Mouse (Mus musculus) forebrain, postnatal 0 days (tissue): ENCODE results near the gene Spaca4. TPM values are rescaled to one million over a fixed set of nuclear protein-coding genes. Genes with fewer than 3 reads are reported as not detected.

Experiments used
- ATAC-seq: fragments of 200-750 bp; cut with Nextera tagmentation; 2 replicates; pipeline ENCODE4 v1.8.0; 2017; ENCODE audit warnings: mild to moderate bottlenecking, moderate library complexity
- DNase-seq: peaks from one replicate; pipeline ENCODE4 v3.0.0-alpha.2; 2015
- H3K27ac ChIP-seq: fragments of 300-500 bp; sonication (generic); 2 replicates; pipeline ENCODE4 v1.5.1; 2014; ENCODE audit warnings: low read depth, mild to moderate bottlenecking, antibody characterized with exemption, low read length, moderate library complexity, mixed read lengths
- H3K27me3 ChIP-seq: fragments of 300-500 bp; sonication (generic); 2 replicates; pipeline ENCODE4 v1.6.1; 2014; ENCODE audit warnings: mild to moderate bottlenecking, low read length, mixed read lengths; ENCODE audit not compliant: insufficient read depth
- H3K36me3 ChIP-seq: fragments of 300-500 bp; sonication (generic); 2 replicates; pipeline ENCODE4 v1.6.1; 2014; ENCODE audit warnings: mild to moderate bottlenecking, moderate library complexity; ENCODE audit not compliant: insufficient read depth
- H3K4me1 ChIP-seq: fragments of 300-500 bp; sonication (generic); 2 replicates; pipeline ENCODE4 v1.6.1; 2014; ENCODE audit warnings: antibody characterized with exemption; ENCODE audit not compliant: insufficient read depth
- H3K4me2 ChIP-seq: fragments of 300-500 bp; sonication (generic); 2 replicates; pipeline ENCODE4 v1.6.1; 2014; ENCODE audit warnings: low read depth, mild to moderate bottlenecking, moderate library complexity
- H3K4me3 ChIP-seq: fragments of 300-500 bp; sonication (generic); 2 replicates; pipeline ENCODE4 v1.5.1; 2014; ENCODE audit warnings: low read depth, low read length, mixed read lengths
- H3K9ac ChIP-seq: fragments of 300-500 bp; sonication (generic); 2 replicates; pipeline ENCODE4 v1.6.1; 2014; ENCODE audit warnings: mild to moderate bottlenecking
- H3K9me3 ChIP-seq: fragments of 300-500 bp; sonication (generic); 2 replicates; pipeline ENCODE4 v1.6.1; 2016; ENCODE audit warnings: low read length
- CTCF ChIP-seq: sonication (generic); IDR thresholded peaks from 2 replicates; pipeline ENCODE4 v1.5.1; 2016; ENCODE audit warnings: antibody characterized with exemption, control low read depth, low read depth
- WGBS: fragments of 180-500 bp; shearing (Covaris S2); extraction: QIAGEN DNeasy Blood & Tissue Kit; methylation state at CpG from one replicate; pipeline ENCODE4 v1.1.7; 2014; 5-methylcytosine and 5-hydroxymethylcytosine counted together
- polyA plus RNA-seq: library from polyadenylated mRNA; unstranded; fragments of >200 nt; fragmentation: Nextera tagmentation; extraction: Ambion mirVana; gene quantifications from 2 replicates; pipeline ENCODE4 v1.2.1, GENCODE M21; 2015
- total RNA-seq: library from RNA; depleted of rRNA; stranded (reverse); fragments of >200 nt; gene quantifications from 2 replicates; pipeline ENCODE4 v1.2.3, GENCODE M21; 2014

Gene Spaca4
- total and polyA plus RNA-seq, 2 experiments from 2014 or later: not detected

GRCm38 (mm10) chr7:45744387-45744786 is 18.8 kb upstream of the Spaca4 start:
- no peak for TF ChIP-seq CTCF
- Histone ChIP-seq H3K27me3 (no peaks in the 10 kb centered on the region), H3K9me3 (no peaks in the 10 kb centered on the region), H3K27ac (no peak overlapping the region), H3K9ac (no peak overlapping the region), H3K4me3 (no peak overlapping the region), H3K4me1 (no peaks in the 10 kb centered on the region), H3K4me2 (no peak overlapping the region), H3K36me3 (no peaks in the 10 kb centered on the region)
- ATAC-seq (no peak), DNase-seq (peak; percentile 39)
- 35% methylated on average over 2 of the region's 2 CpGs for WGBS

- H3K9ac ChIP-seq: no peak overlapping the region
- WGBS: 25% methylated on average over 19 of the region's 19 CpGs
- 0 out of 2 replicates have a peak overlapping the region, but pooled peaks have one; percentile 14 for H3K4me3 ChIP-seq
- H3K36me3 ChIP-seq: no peaks in the 10 kb centered on the region
- peak overlapping the region; percentile 36 for H3K4me2 ChIP-seq
- peak; percentile 44 for ATAC-seq
- no peaks in the 10 kb centered on the region for H3K4me1 ChIP-seq
- peak; percentile 44 for DNase-seq
- no peaks in the 10 kb centered on the region for H3K9me3 ChIP-seq
- no peak overlapping the region for H3K27ac ChIP-seq
- TF ChIP-seq CTCF: peak; percentile 46
- no peaks in the 10 kb centered on the region for H3K27me3 ChIP-seq
Observed at GRCm38 (mm10) chr7:45742338-45742737, 16.7 kb upstream of the Spaca4 start.

- WGBS: 41% methylated on average over 11 of the region's 11 CpGs
- no peak overlapping the region for H3K9ac ChIP-seq
- peak; percentile 27 for DNase-seq
- no peaks in the 10 kb centered on the region for H3K4me1 ChIP-seq
- H3K27me3 ChIP-seq: no peaks in the 10 kb centered on the region
- H3K4me3 ChIP-seq: 0 out of 2 replicates have a peak overlapping the region, but pooled peaks have one; percentile 14
- no peaks in the 10 kb centered on the region for H3K9me3 ChIP-seq
- ATAC-seq: peak; percentile 42
- H3K36me3 ChIP-seq: no peaks in the 10 kb centered on the region
- H3K4me2 ChIP-seq: peak overlapping the region; percentile 36
- no peak overlapping the region for H3K27ac ChIP-seq
- no peak for TF ChIP-seq CTCF
Observed at GRCm38 (mm10) chr7:45741777-45742176, 16.2 kb upstream of the Spaca4 start.

GRCm38 (mm10) chr7:45741308-45741707 is 15.7 kb upstream of the Spaca4 start:
- Histone ChIP-seq H3K36me3 (no peaks in the 10 kb centered on the region), H3K4me2 (no peak overlapping the region), H3K27ac (no peak overlapping the region), H3K9me3 (no peaks in the 10 kb centered on the region), H3K27me3 (no peaks in the 10 kb centered on the region), H3K4me3 (no peak overlapping the region), H3K9ac (no peak overlapping the region), H3K4me1 (no peaks in the 10 kb centered on the region)
- DNase-seq (no peak), ATAC-seq (no peak)
- no peak for TF ChIP-seq CTCF
- 85% methylated on average over 12 of the region's 12 CpGs for WGBS

GRCm38 (mm10) chr7:45739820-45740219 is 14.2 kb upstream of the Spaca4 start:
- Histone ChIP-seq H3K36me3 (no peaks in the 10 kb centered on the region), H3K4me3 (no peak overlapping the region), H3K27ac (no peak overlapping the region), H3K27me3 (no peaks in the 10 kb centered on the region), H3K9ac (no peak overlapping the region), H3K4me2 (no peak overlapping the region), H3K9me3 (no peaks in the 10 kb centered on the region), H3K4me1 (no peaks in the 10 kb centered on the region)
- WGBS: 74% methylated on average over 10 of the region's 10 CpGs
- no peak for DNase-seq
- TF ChIP-seq CTCF: no peak
- 0 out of 2 replicates have a peak, but pooled peaks have one; percentile 2 for ATAC-seq

- 8% methylated on average over 9 of the region's 9 CpGs for WGBS
- H3K4me1 ChIP-seq: no peaks in the 10 kb centered on the region
- ATAC-seq (peak; percentile 93), DNase-seq (peak; percentile 93)
- H3K36me3 ChIP-seq: no peaks in the 10 kb centered on the region
- no peaks in the 10 kb centered on the region for H3K27me3 ChIP-seq
- peak; percentile 87 for TF ChIP-seq CTCF
- H3K27ac ChIP-seq: no peak overlapping the region
- H3K9ac ChIP-seq: no peak overlapping the region
- H3K9me3 ChIP-seq: no peaks in the 10 kb centered on the region
- no peak overlapping the region for H3K4me3 ChIP-seq
- no peak overlapping the region for H3K4me2 ChIP-seq
Observed at GRCm38 (mm10) chr7:45739162-45739763, 13.7 kb upstream of the Spaca4 start.

- H3K9me3 ChIP-seq: no peaks in the 10 kb centered on the region
- peaks cover 4% of the 10 kb centered on the region; the same call in 1 of the 2 replicates for H3K36me3 ChIP-seq
- H3K27me3 ChIP-seq: no peaks in the 10 kb centered on the region
- DNase-seq: no peak
- H3K9ac ChIP-seq: no peak overlapping the region
- 86% methylated on average over 5 of the region's 5 CpGs for WGBS
- TF ChIP-seq CTCF: no peak
- no peak overlapping the region for H3K4me2 ChIP-seq
- H3K27ac ChIP-seq: no peak overlapping the region
- H3K4me1 ChIP-seq: no peaks in the 10 kb centered on the region
- no peak for ATAC-seq
- H3K4me3 ChIP-seq: no peak overlapping the region
Observed at GRCm38 (mm10) chr7:45733477-45733876, 7.9 kb upstream of the Spaca4 start.
